Mouse (Mus musculus) G1E (cell line): ENCODE results near the gene Tgm1.

Experiments
- CTCF ChIP-seq: IDR thresholded peaks from 2 replicates; pipeline ENCODE4 v1.5.1; 2012; ENCODE audit warnings: low read depth, low read length, inconsistent platforms, mixed read lengths
- GATA1 ChIP-seq: IDR thresholded peaks from 2 replicates; pipeline ENCODE4 v1.6.1; 2012; ENCODE audit warnings: borderline replicate concordance, low read length, inconsistent platforms, mixed read lengths
- GATA2 ChIP-seq: IDR thresholded peaks from 2 replicates; pipeline ENCODE4 v1.6.1; 2012; ENCODE audit warnings: low read depth, low read length, inconsistent platforms, borderline replicate concordance
- TAL1 ChIP-seq: conservative IDR thresholded peaks from 2 replicates; pipeline ENCODE4 v1.6.1; 2012; ENCODE audit warnings: low read depth, low read length, inconsistent platforms, mixed read lengths

GRCm38 (mm10) chr14:55706051-55706600 is 7.6 kb downstream of the Tgm1 start:
- TF ChIP-seq CTCF (no peak), TAL1 (no peak), GATA1 (no peak), GATA2 (no peak)
